10 mouse cellular contexts compared by ENCODE assay signal in genomic region chr1:64301530-64302061, GRCm38 (mm10).
DNase-seq lines count a peak whose midpoint lies in the region; ATAC-seq and TF ChIP-seq lines count a peak whose summit lies in the region.
"Had no signal": no experiment of that assay in that cellular context is flagged by ENCODE, and none has a peak within 500 bp of the region (broad histone marks: within the 10 kb centered on the region; RNA-seq: fewer than 3 reads in every experiment).

No protein-coding gene starts in this region.

- WGBS in liver, adult 2 months, result 56% methylated on average over 6 of the region's 6 CpGs
- 20% methylated on average over 6 of the region's 6 CpGs for WGBS in liver, embryonic 12.5 days (ENCODE audit: insufficient replicate concordance)
- 29% methylated on average over 6 of the region's 6 CpGs for WGBS in heart, adult 2 months
- WGBS in kidney, postnatal 0 days, result 38% methylated on average over 6 of the region's 6 CpGs
- WGBS in midbrain, embryonic 14.5 days, result 79% methylated on average over 6 of the region's 6 CpGs

- intact Hi-C loops in heart, adult 2 months (cut with DNase I), result loop anchor here (1.0 to 10.0 kb wide), 6 partner anchors 73 to 349 kb away; partner anchors contain the start of gene Klf7

- H3K79me2 ChIP-seq in liver, adult 2 months (ENCODE audit: control insufficient read depth, insufficient read depth, low read length), result no peaks in the 10 kb centered on the region
- H3K79me2 ChIP-seq in heart, adult 2 months (replicated peaks; ENCODE audit: control insufficient read depth, insufficient read depth, low read length), result no peaks in the 10 kb centered on the region

- no peaks in the 10 kb centered on the region for H3K27me3 ChIP-seq in liver, adult 2 months (ENCODE audit: control insufficient read depth, insufficient read depth, low read length)
- no peaks in the 10 kb centered on the region for H3K27me3 ChIP-seq in liver, embryonic 12.5 days (replicated peaks)
- no peaks in the 10 kb centered on the region for H3K27me3 ChIP-seq in heart, adult 2 months (ENCODE audit: control insufficient read depth, insufficient read depth, low read length)
- H3K27me3 ChIP-seq in kidney, postnatal 0 days (ENCODE audit: insufficient read depth, low read length), result no peaks in the 10 kb centered on the region
- H3K27me3 ChIP-seq in midbrain, embryonic 14.5 days (ENCODE audit: control insufficient read depth, insufficient read depth, low read length), result no peaks in the 10 kb centered on the region
- H3K27me3 ChIP-seq: embryonic facial prominence, embryonic 13.5 days; midbrain, embryonic 12.5 days had no signal

- H3K4me3 ChIP-seq in liver, adult 2 months (ENCODE audit: insufficient read depth, low read depth, low read length), result no peak overlapping the region
- no peak overlapping the region for H3K4me3 ChIP-seq in liver, embryonic 12.5 days
- no peak overlapping the region for H3K4me3 ChIP-seq in heart, adult 2 months
- H3K4me3 ChIP-seq in kidney, postnatal 0 days (replicated peaks; ENCODE audit: low read depth, low read length), result no peak overlapping the region
- H3K4me3 ChIP-seq in midbrain, embryonic 14.5 days (replicated peaks; ENCODE audit: low read depth, low read length), result no peak overlapping the region
- H3K4me3 ChIP-seq: embryonic facial prominence, embryonic 13.5 days; midbrain, embryonic 12.5 days had no signal

- peak; percentile 68; the same call in 1 of the 2 replicates for TF ChIP-seq EP300 in heart, adult 2 months (IDR thresholded peaks at IDR 0.05; ENCODE audit: insufficient read depth, low read depth, low read length)

- no peaks in the 10 kb centered on the region for H3K9me3 ChIP-seq in liver, embryonic 12.5 days (replicated peaks)
- H3K9me3 ChIP-seq in kidney, postnatal 0 days (replicated peaks; ENCODE audit: low read length), result no peaks in the 10 kb centered on the region
- no peaks in the 10 kb centered on the region for H3K9me3 ChIP-seq in midbrain, embryonic 14.5 days (ENCODE audit: control insufficient read depth, low read length)
- H3K9me3 ChIP-seq: embryonic facial prominence, embryonic 13.5 days; midbrain, embryonic 12.5 days had no signal

- peak; percentile 34 for DNase-seq in liver, adult 2 months (ENCODE audit: extremely low read depth, low read depth, low spot score)
- DNase-seq in heart, adult 2 months, result peak; percentile 68 to 81
- peak; percentile 44 for DNase-seq in kidney, postnatal 0 days (ENCODE audit: low spot score)
- DNase-seq in midbrain, embryonic 14.5 days, result no peak
- no peak for DNase-seq in frontal cortex, postnatal 25 days (ENCODE audit: low spot score in 2 of 2)
- no peak for DNase-seq in right cerebral cortex, postnatal 36 days (ENCODE audit: low spot score in 2 of 2)

- no peak for TF ChIP-seq CTCF in liver, adult 2 months (IDR thresholded peaks at IDR 0.05; ENCODE audit: low read depth, low read length)
- no peak for TF ChIP-seq CTCF in heart, adult 2 months (IDR thresholded peaks at IDR 0.05)
- TF ChIP-seq CTCF in kidney, postnatal 0 days (IDR thresholded peaks at IDR 0.05; ENCODE audit: low read depth), result no peak

- H3K27ac ChIP-seq in liver, adult 2 months (replicated peaks; ENCODE audit: insufficient read depth, low read depth, low read length), result peak overlapping the region; percentile 56
- H3K27ac ChIP-seq in liver, embryonic 12.5 days, result no peak overlapping the region
- peak overlapping the region; percentile 64 for H3K27ac ChIP-seq in heart, adult 2 months
- H3K27ac ChIP-seq in kidney, postnatal 0 days, result peak overlapping the region; percentile 51
- H3K27ac ChIP-seq in midbrain, embryonic 14.5 days (replicated peaks; ENCODE audit: low read depth, low read length), result no peak overlapping the region
- H3K27ac ChIP-seq: embryonic facial prominence, embryonic 13.5 days; midbrain, embryonic 12.5 days had no signal

- peaks cover 3% of the 10 kb centered on the region; the same call in 1 of the 2 replicates for H3K4me1 ChIP-seq in liver, adult 2 months (ENCODE audit: control insufficient read depth, insufficient read depth, low read length)
- no peaks in the 10 kb centered on the region for H3K4me1 ChIP-seq in liver, embryonic 12.5 days
- peaks cover 20% of the 10 kb centered on the region for H3K4me1 ChIP-seq in heart, adult 2 months (ENCODE audit: control insufficient read depth, insufficient read depth, low read length)
- H3K4me1 ChIP-seq in kidney, postnatal 0 days (replicated peaks; ENCODE audit: insufficient read depth, low read length), result 0 out of 2 replicates have a peak, but pooled peaks cover 3% of the 10 kb centered on the region
- peaks cover 16% of the 10 kb centered on the region for H3K4me1 ChIP-seq in midbrain, embryonic 14.5 days (ENCODE audit: control insufficient read depth, insufficient read depth, low read length)

- no peak overlapping the region for H3K9ac ChIP-seq in liver, adult 2 months (ENCODE audit: low read depth, low read length)
- no peak overlapping the region for H3K9ac ChIP-seq in liver, embryonic 12.5 days
- H3K9ac ChIP-seq in heart, adult 2 months (ENCODE audit: low read depth, low read length), result 0 out of 2 replicates have a peak overlapping the region, but pooled peaks have one; percentile 11
- H3K9ac ChIP-seq in kidney, postnatal 0 days (ENCODE audit: low read depth, low read length), result no peak overlapping the region
- no peak overlapping the region for H3K9ac ChIP-seq in midbrain, embryonic 14.5 days (replicated peaks; ENCODE audit: low read length)
- H3K9ac ChIP-seq: embryonic facial prominence, embryonic 13.5 days; midbrain, embryonic 12.5 days had no signal

- no peak for TF ChIP-seq POLR2A in liver, adult 2 months (IDR thresholded peaks at IDR 0.05; ENCODE audit: extremely low read depth, insufficient read depth, low read length)
- 0 out of 2 replicates have a peak, but pooled peaks have one; percentile 19 for TF ChIP-seq POLR2A in heart, adult 2 months (IDR thresholded peaks at IDR 0.05; ENCODE audit: insufficient read depth, low read depth, low read length)

- no peak overlapping the region for H3K4me2 ChIP-seq in liver, embryonic 12.5 days
- no peak overlapping the region for H3K4me2 ChIP-seq in kidney, postnatal 0 days (ENCODE audit: low read length)
- no peak overlapping the region for H3K4me2 ChIP-seq in midbrain, embryonic 14.5 days (ENCODE audit: low read length)
- H3K4me2 ChIP-seq: embryonic facial prominence, embryonic 13.5 days; midbrain, embryonic 12.5 days had no signal

- ATAC-seq in liver, embryonic 12.5 days, result no peak
- no peak for ATAC-seq in kidney, postnatal 0 days (replicated peaks; ENCODE audit: low FRiP score, low read depth)
- peak; percentile 70 for ATAC-seq in megakaryocyte progenitor cell, adult 5-6 weeks (replicated peaks; ENCODE audit: poor library complexity)
- ATAC-seq in midbrain, embryonic 14.5 days (ENCODE audit: low FRiP score, low TSS enrichment), result no peak

- H3K36me3 ChIP-seq in liver, adult 2 months (ENCODE audit: control insufficient read depth, insufficient read depth, low read length), result no peaks in the 10 kb centered on the region
- H3K36me3 ChIP-seq in liver, embryonic 12.5 days, result no peaks in the 10 kb centered on the region
- peaks cover 18% of the 10 kb centered on the region for H3K36me3 ChIP-seq in heart, adult 2 months (ENCODE audit: control insufficient read depth, insufficient read depth, low read length)
- no peaks in the 10 kb centered on the region for H3K36me3 ChIP-seq in kidney, postnatal 0 days (ENCODE audit: insufficient read depth, low read length)
- no peaks in the 10 kb centered on the region for H3K36me3 ChIP-seq in midbrain, embryonic 14.5 days (ENCODE audit: control insufficient read depth, insufficient read depth, low read length)
- H3K36me3 ChIP-seq: embryonic facial prominence, embryonic 13.5 days; midbrain, embryonic 12.5 days had no signal

Comparison
In these comparisons a context has a peak if more than half of its experiments do, and no peak if none do; other contexts are left out.
1. H3K27ac ChIP-seq: peak in liver, adult 2 months (single experiment), heart, adult 2 months (single experiment) and kidney, postnatal 0 days (single experiment); none in liver, embryonic 12.5 days (single experiment) and midbrain, embryonic 14.5 days (single experiment).
2. DNase-seq: peak in liver, adult 2 months (single experiment), heart, adult 2 months (2 of 2) and kidney, postnatal 0 days (single experiment); none in midbrain, embryonic 14.5 days (single experiment), frontal cortex, postnatal 25 days (0 of 2) and right cerebral cortex, postnatal 36 days (0 of 2).